Mouse (Mus musculus) embryonic facial prominence, embryonic 10.5 days (tissue): ENCODE measurements around the gene Smim27. TPM values are rescaled to one million over a fixed set of nuclear protein-coding genes. Genes with fewer than 3 reads are reported as not detected.

Experiments
- DNase-seq: peaks from one replicate; pipeline ENCODE4 v3.0.0-alpha.2; 2017; ENCODE audit warnings: low spot score
- H3K27ac ChIP-seq: fragments of 300-500 bp; sonication (generic); replicated peaks from 2 replicates; pipeline ENCODE4 v1.5.1; 2016; ENCODE audit warnings: mild to moderate bottlenecking
- H3K27me3 ChIP-seq: fragments of 300-500 bp; sonication (generic); replicated peaks from 2 replicates; pipeline ENCODE4 v1.6.1; 2016; ENCODE audit warnings: low read depth, mild to moderate bottlenecking; ENCODE audit not compliant: poor library complexity, severe bottlenecking
- H3K36me3 ChIP-seq: fragments of 300-500 bp; sonication (generic); replicated peaks from 2 replicates; pipeline ENCODE4 v1.6.1; 2016; ENCODE audit warnings: mild to moderate bottlenecking, moderate library complexity
- H3K4me1 ChIP-seq: fragments of 300-500 bp; sonication (generic); 2 replicates; pipeline ENCODE4 v1.6.1; 2016
- H3K4me3 ChIP-seq: fragments of 300-500 bp; sonication (generic); 2 replicates; pipeline ENCODE4 v1.5.1; 2016; ENCODE audit warnings: mild to moderate bottlenecking, moderate library complexity
- H3K9me3 ChIP-seq: fragments of 300-500 bp; sonication (generic); 2 replicates; pipeline ENCODE4 v1.6.1; 2016; ENCODE audit warnings: mild to moderate bottlenecking
- WGBS: fragments of 180-500 bp; shearing (Covaris S2); methylation state at CpG from one replicate; pipeline ENCODE4 v1.1.7; 2016; 5-methylcytosine and 5-hydroxymethylcytosine counted together
- polyA plus RNA-seq: library from polyadenylated mRNA; unstranded; fragments of >200 nt; fragmentation: Nextera tagmentation; extraction: Ambion mirVana; gene quantifications from 2 replicates; pipeline ENCODE4 v1.2.1, GENCODE M21; 2016

The Smim27 gene
- polyA plus RNA-seq, 1 experiment from 2014 or later, result 22.2 TPM

- Histone ChIP-seq H3K9me3 (no peaks in the 10 kb centered on the region), H3K27ac (no peak overlapping the region), H3K27me3 (no peaks in the 10 kb centered on the region), H3K4me1 (no peaks in the 10 kb centered on the region), H3K36me3 (no peaks in the 10 kb centered on the region), H3K4me3 (no peak overlapping the region)
- WGBS, result 83% methylated on average over 11 of the region's 11 CpGs
- no peak for DNase-seq
These were observed 41.5 kb downstream of the Smim27 start for GRCm38 (mm10) chr4:40310796-40311383.

- DNase-seq, result no peak
- WGBS, result 92% methylated on average over 1 of the region's 1 CpGs
- no peaks in the 10 kb centered on the region for H3K9me3 ChIP-seq
These were observed 42.8 kb downstream of the Smim27 start for GRCm38 (mm10) chr4:40312213-40312612.

GRCm38 (mm10) chr4:40313026-40313425 lies 43.6 kb downstream of the Smim27 start:
- Histone ChIP-seq H3K27me3 (no peaks in the 10 kb centered on the region), H3K27ac (no peak overlapping the region), H3K4me1 (no peaks in the 10 kb centered on the region), H3K4me3 (no peak overlapping the region), H3K9me3 (no peaks in the 10 kb centered on the region), H3K36me3 (no peaks in the 10 kb centered on the region)
- WGBS, result 79% methylated on average over 6 of the region's 6 CpGs
- DNase-seq, result no peak

More at GRCm38 (mm10) chr4:40312213-40312612, 42.8 kb downstream of the Smim27 start:
- H3K4me3 ChIP-seq, result no peak overlapping the region
- no peak overlapping the region for H3K27ac ChIP-seq
- no peaks in the 10 kb centered on the region for H3K27me3 ChIP-seq
- H3K4me1 ChIP-seq, result no peaks in the 10 kb centered on the region
- H3K36me3 ChIP-seq, result no peaks in the 10 kb centered on the region

GRCm38 (mm10) chr4:40317404-40317803 lies 48.0 kb downstream of the Smim27 start:
- Histone ChIP-seq H3K36me3 (no peaks in the 10 kb centered on the region), H3K27ac (no peak overlapping the region), H3K4me1 (no peaks in the 10 kb centered on the region), H3K9me3 (no peaks in the 10 kb centered on the region), H3K27me3 (no peaks in the 10 kb centered on the region), H3K4me3 (no peak overlapping the region)
- DNase-seq, result no peak
- 88% methylated on average over 3 of the region's 3 CpGs for WGBS

Other genes starting within 250 kb of the Smim27 start
- gene Aco1, start 126.5 kb upstream of the Smim27 start, polyA plus RNA-seq, result 49.8 and 52.4 TPM in 2 replicates
- gene Ddx58, start 29.8 kb upstream of the Smim27 start, polyA plus RNA-seq, result 4.7 and 6.2 TPM in 2 replicates
- gene Topors, start 271 bp downstream of the Smim27 start, polyA plus RNA-seq, result 50.4 and 52.9 TPM in 2 replicates
- gene Ndufb6, start 9.8 kb downstream of the Smim27 start, polyA plus RNA-seq, result 310 and 312 TPM in 2 replicates
- gene Tmem215, start 202.6 kb downstream of the Smim27 start, polyA plus RNA-seq, result 0.06 and 0.32 TPM in 2 replicates